Mouse (Mus musculus) myocyte (in vitro differentiated cells): ENCODE results near the gene Plcb1. TPM values are rescaled to one million over a fixed set of nuclear protein-coding genes. Genes with fewer than 3 reads are reported as not detected.

Experiments used
- H3K27me3 ChIP-seq: one replicate; pipeline ENCODE4 v1.6.1; 2011; ENCODE audit not compliant: control insufficient read depth, insufficient read depth, insufficient read length
- H3K36me3 ChIP-seq: one replicate; pipeline ENCODE4 v1.6.1; 2011; ENCODE audit not compliant: control insufficient read depth, insufficient read depth
- H3K4me2 ChIP-seq: one replicate; pipeline ENCODE4 v1.6.1; 2011; ENCODE audit warnings: low read depth, control low read depth
- H3K4me3 ChIP-seq: one replicate; pipeline ENCODE4 v1.5.1; 2011; ENCODE audit warnings: mild to moderate bottlenecking, control low read depth, moderate library complexity
- H3K79me2 ChIP-seq: one replicate; pipeline ENCODE4 v1.6.1; 2011; ENCODE audit not compliant: control insufficient read depth, insufficient read depth
- H3ac ChIP-seq: one replicate; pipeline ENCODE4 v1.6.1; 2011; ENCODE audit not compliant: control insufficient read depth, insufficient read length
- CEBPB ChIP-seq: IDR thresholded peaks from 2 replicates; pipeline ENCODE4 v1.6.1; 2011; ENCODE audit warnings: mild to moderate bottlenecking, moderate library complexity; ENCODE audit not compliant: poor library complexity, insufficient read depth, severe bottlenecking
- E2F4 ChIP-seq: IDR thresholded peaks from one replicate; pipeline ENCODE4 v1.6.1; 2011; ENCODE audit warnings: mild to moderate bottlenecking, control low read depth, moderate library complexity; ENCODE audit not compliant: insufficient read depth
- MAX ChIP-seq: IDR thresholded peaks from one replicate; pipeline ENCODE4 v1.6.1; 2011; ENCODE audit warnings: low read depth, mild to moderate bottlenecking, control low read depth
- MYOD1 ChIP-seq, 3 experiments: IDR thresholded peaks; one replicate each; pipeline ENCODE4 v1.6.1; 2011; ENCODE audit warnings: control low read depth in 2 of 3, low read depth in 2 of 3, mild to moderate bottlenecking in 2 of 3, moderate library complexity in 1 of 3; ENCODE audit not compliant: insufficient read length in 2 of 3, control insufficient read depth in 1 of 3
- MYOG ChIP-seq, 3 experiments: IDR thresholded peaks; one replicate each; pipeline ENCODE4 v1.6.1; 2011; ENCODE audit warnings: control low read depth in 2 of 3, low read depth in 2 of 3, mild to moderate bottlenecking in 2 of 3; ENCODE audit not compliant: insufficient read length in 2 of 3, control insufficient read depth in 1 of 3, insufficient read depth in 1 of 3
- POLR2A ChIP-seq: IDR thresholded peaks from one replicate; pipeline ENCODE4 v1.6.1; 2011; ENCODE audit warnings: low read depth, mild to moderate bottlenecking, control low read depth, moderate library complexity; ENCODE audit not compliant: insufficient read length
- POLR2AphosphoS2 ChIP-seq: IDR thresholded peaks from one replicate; pipeline ENCODE4 v1.6.1; 2011; ENCODE audit warnings: low read depth, control low read depth; ENCODE audit not compliant: insufficient read length
- REST ChIP-seq: IDR thresholded peaks from one replicate; pipeline ENCODE4 v1.6.1; 2011; ENCODE audit warnings: mild to moderate bottlenecking, control low read depth, moderate library complexity; ENCODE audit not compliant: insufficient read depth, insufficient read length
- SRF ChIP-seq: IDR thresholded peaks from one replicate; pipeline ENCODE4 v1.6.1; 2011; ENCODE audit warnings: low read depth; ENCODE audit not compliant: control insufficient read depth, insufficient read length
- TCF12 ChIP-seq: IDR thresholded peaks from one replicate; pipeline ENCODE4 v1.6.1; 2011; ENCODE audit warnings: mild to moderate bottlenecking, control low read depth; ENCODE audit not compliant: poor library complexity, insufficient read depth, severe bottlenecking
- TCF3 ChIP-seq: IDR thresholded peaks from one replicate; pipeline ENCODE4 v1.6.1; 2011; ENCODE audit warnings: low read depth, control low read depth; ENCODE audit not compliant: insufficient read length
- USF1 ChIP-seq: IDR thresholded peaks from one replicate; pipeline ENCODE4 v1.6.1; 2011; ENCODE audit warnings: low read depth, mild to moderate bottlenecking, control low read depth, moderate library complexity
- polyA plus RNA-seq: library from polyadenylated mRNA; unstranded; fragments of >200 nt; fragmentation: generic; extraction: Trizol; gene quantifications from one replicate; pipeline ENCODE4 v1.2.1, GENCODE M21; 2012; ENCODE audit warnings: missing spikeins

Gene Plcb1
- polyA plus RNA-seq, 1 experiment: 0.76 TPM

DNA sequence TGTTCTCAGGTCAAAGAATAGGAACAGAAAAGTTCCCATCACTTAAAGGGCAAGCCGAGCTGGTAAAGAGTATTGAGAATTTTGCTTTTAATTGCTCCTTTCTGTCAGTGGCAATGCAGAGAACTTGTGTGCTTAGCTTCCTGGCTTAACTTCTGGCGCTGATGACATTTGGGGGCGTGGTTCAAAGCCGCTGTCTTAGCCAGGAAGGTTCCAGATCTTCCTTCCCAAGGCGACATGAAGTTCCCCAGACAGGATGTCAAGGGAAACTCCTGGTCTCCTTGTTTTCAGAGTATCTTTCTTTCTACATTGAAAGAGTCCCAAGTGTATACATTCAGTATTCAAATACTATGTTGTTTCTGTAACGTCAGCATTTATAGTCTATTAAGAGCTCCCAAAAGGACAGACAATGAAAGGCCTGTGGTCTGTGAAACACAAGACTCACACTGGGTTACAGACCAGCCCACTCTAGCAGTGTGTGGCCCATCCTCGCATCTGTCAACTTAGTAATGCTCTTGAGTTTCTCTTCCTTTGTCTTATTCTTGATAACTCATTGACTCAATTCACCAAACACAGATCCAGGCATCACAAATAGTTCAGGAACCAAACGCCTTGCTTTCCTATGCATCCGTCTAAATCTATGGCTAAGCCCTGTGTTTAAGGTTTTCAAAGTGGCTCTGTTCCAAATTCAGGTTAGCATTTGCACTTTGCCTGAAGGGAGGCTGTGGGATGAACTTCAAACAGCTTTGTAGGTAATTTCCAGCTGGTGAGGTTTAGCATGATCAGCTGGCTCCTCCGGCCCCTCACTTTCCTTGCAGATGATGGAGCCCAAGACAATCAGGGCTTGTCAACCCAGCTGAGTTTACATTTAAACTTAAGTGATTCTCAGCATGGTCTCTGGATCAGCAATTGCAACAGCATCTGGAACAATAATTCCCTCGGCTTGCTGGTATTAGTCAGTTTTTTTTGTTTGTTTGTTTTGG lies 418.6 kb downstream of the Plcb1 start:
- Histone ChIP-seq H3K4me2 (no peak overlapping the region), H3K4me3 (no peak overlapping the region), H3K79me2 (no peaks in the 10 kb centered on the region), H3ac (no peak overlapping the region), H3K36me3 (no peaks in the 10 kb centered on the region), H3K27me3 (no peaks in the 10 kb centered on the region)
- TF ChIP-seq POLR2A (no peak), MYOG (IDR thresholded peaks at IDR 0.05; ENCODE audit: control insufficient read depth in 1 of 3, insufficient read depth in 1 of 3, insufficient read length in 2 of 3, low read depth in 2 of 3) (no peak), TCF12 (no peak)

- H3ac ChIP-seq: no peak overlapping the region
- H3K4me2 ChIP-seq: no peak overlapping the region
- TF ChIP-seq POLR2A: no peak
- no peak for TF ChIP-seq SRF
- TF ChIP-seq USF1: no peak
- no peak for TF ChIP-seq MYOG (IDR thresholded peaks at IDR 0.05; ENCODE audit: control insufficient read depth in 1 of 3, insufficient read depth in 1 of 3, insufficient read length in 2 of 3, low read depth in 2 of 3)
- TF ChIP-seq TCF3: no peak
- TF ChIP-seq TCF12: no peak
- no peak for TF ChIP-seq E2F4
- no peak for TF ChIP-seq MYOD1 (IDR thresholded peaks at IDR 0.05; ENCODE audit: control insufficient read depth in 1 of 3, insufficient read length in 2 of 3, low read depth in 2 of 3)
- TF ChIP-seq CEBPB: no peak
- no peak for TF ChIP-seq POLR2AphosphoS2
- no peak for TF ChIP-seq REST
- no peak for TF ChIP-seq MAX
- no peak overlapping the region for H3K4me3 ChIP-seq
- no peaks in the 10 kb centered on the region for H3K36me3 ChIP-seq
- H3K79me2 ChIP-seq: no peaks in the 10 kb centered on the region
- H3K27me3 ChIP-seq: no peaks in the 10 kb centered on the region
Measured at GRCm38 (mm10) chr2:135208890-135209289, 423.0 kb downstream of the Plcb1 start.

DNA sequence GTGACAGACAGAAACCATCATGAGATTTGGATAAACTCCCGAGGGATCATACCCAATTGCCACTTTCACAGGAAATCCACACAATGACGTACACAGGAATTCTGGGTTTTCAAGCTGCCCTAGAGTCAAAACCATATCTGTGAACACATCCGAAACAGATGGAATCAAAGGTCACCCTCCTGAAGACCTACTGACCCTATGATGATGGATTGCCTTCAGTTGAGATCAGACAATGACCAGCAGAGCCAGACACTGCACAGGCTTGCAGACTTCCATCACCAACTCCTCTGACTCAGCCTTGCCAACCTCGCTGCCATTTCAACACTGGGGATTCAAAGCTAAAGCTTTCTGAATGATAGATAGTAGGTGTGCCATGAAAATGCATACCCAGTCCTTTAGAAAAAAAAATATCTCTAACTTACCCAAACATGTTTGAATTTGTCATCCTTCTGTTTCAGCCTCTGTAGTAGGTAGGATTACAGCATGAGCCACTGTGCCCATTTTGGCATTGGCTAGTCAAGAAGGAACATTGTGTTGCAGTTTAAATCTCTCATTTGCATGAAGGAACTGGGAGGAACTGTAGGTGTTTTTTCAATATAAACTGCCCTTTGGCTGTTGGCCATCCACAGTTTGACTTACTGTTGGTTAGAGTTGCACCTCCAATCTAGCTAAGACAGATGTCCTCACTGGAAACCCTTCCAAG lies 429.0 kb downstream of the Plcb1 start:
- no peak for TF ChIP-seq USF1
- no peak for TF ChIP-seq TCF3
- TF ChIP-seq POLR2A: no peak
- TF ChIP-seq POLR2AphosphoS2: no peak
- TF ChIP-seq TCF12: no peak
- no peak for TF ChIP-seq CEBPB
- no peak for TF ChIP-seq MAX
- TF ChIP-seq SRF: no peak
- no peak for TF ChIP-seq MYOG (IDR thresholded peaks at IDR 0.05; ENCODE audit: control insufficient read depth in 1 of 3, insufficient read depth in 1 of 3, insufficient read length in 2 of 3, low read depth in 2 of 3)
- no peak overlapping the region for H3K4me2 ChIP-seq
- no peaks in the 10 kb centered on the region for H3K36me3 ChIP-seq
- no peaks in the 10 kb centered on the region for H3K79me2 ChIP-seq
- no peak overlapping the region for H3K4me3 ChIP-seq
- H3K27me3 ChIP-seq: no peaks in the 10 kb centered on the region
- H3ac ChIP-seq: no peak overlapping the region

DNA sequence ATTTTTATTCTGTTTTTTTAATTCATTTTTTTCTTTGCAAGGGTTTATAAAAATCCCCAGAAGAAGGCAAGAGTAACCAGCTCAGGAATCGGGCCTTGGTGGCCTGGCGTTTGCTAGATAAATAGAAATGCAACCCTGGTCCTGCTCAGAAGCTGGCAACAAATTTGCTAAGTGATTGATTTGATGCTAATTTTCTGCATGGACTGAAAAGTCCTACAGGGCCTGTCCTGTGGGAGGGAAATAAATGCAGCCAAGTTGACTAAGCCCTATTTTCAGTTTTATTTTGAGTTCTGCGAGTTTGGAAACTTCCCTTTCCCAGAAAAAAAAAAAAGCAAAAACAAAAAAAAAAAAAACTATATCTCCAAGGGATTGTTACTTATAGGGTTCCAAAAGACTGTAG lies 433.5 kb downstream of the Plcb1 start:
- no peaks in the 10 kb centered on the region for H3K79me2 ChIP-seq
- H3K4me2 ChIP-seq: no peak overlapping the region
- H3ac ChIP-seq: no peak overlapping the region
- H3K27me3 ChIP-seq: no peaks in the 10 kb centered on the region
- no peaks in the 10 kb centered on the region for H3K36me3 ChIP-seq
- H3K4me3 ChIP-seq: no peak overlapping the region
- TF ChIP-seq CEBPB: no peak
- TF ChIP-seq USF1: no peak
- no peak for TF ChIP-seq E2F4
- TF ChIP-seq POLR2A: no peak
- TF ChIP-seq TCF12: no peak
- no peak for TF ChIP-seq POLR2AphosphoS2
- TF ChIP-seq MYOD1 (IDR thresholded peaks at IDR 0.05; ENCODE audit: control insufficient read depth in 1 of 3, insufficient read length in 2 of 3, low read depth in 2 of 3): no peak
- TF ChIP-seq TCF3: no peak
- no peak for TF ChIP-seq MYOG (IDR thresholded peaks at IDR 0.05; ENCODE audit: control insufficient read depth in 1 of 3, insufficient read depth in 1 of 3, insufficient read length in 2 of 3, low read depth in 2 of 3)
- TF ChIP-seq MAX: no peak
- TF ChIP-seq REST: no peak
- no peak for TF ChIP-seq SRF
